Mouse (Mus musculus): ENCODE data around the gene Llcfc1.

Llcfc1 gene

GRCm38 (mm10) chr6:41704123-41704522 is 19.9 kb downstream of the Llcfc1 start, which contains the start of gene Kel:
TSS of gene Kel (minus strand) at chr6:41704339.
- no peak for DNase-seq (ENCODE audit: low read depth, low spot score)

- no peak for DNase-seq (ENCODE audit: low read depth, low spot score)
These were observed 22.0 kb downstream of the Llcfc1 start for GRCm38 (mm10) chr6:41706275-41706674.

- DNase-seq (ENCODE audit: low read depth, low spot score): no peak
These were observed 26.1 kb downstream of the Llcfc1 start for GRCm38 (mm10) chr6:41710281-41710680.

- no peak for DNase-seq (ENCODE audit: low read depth, low spot score)
These were observed 37.2 kb downstream of the Llcfc1 start for GRCm38 (mm10) chr6:41721430-41721829.

GRCm38 (mm10) chr6:41727989-41728609 is 43.9 kb downstream of the Llcfc1 start:
- no peak for DNase-seq (ENCODE audit: low read depth, low spot score)

- no peak for DNase-seq (ENCODE audit: low read depth, low spot score)
These were observed 50.7 kb downstream of the Llcfc1 start for GRCm38 (mm10) chr6:41734719-41735470.
